Mouse (Mus musculus): ENCODE measurements around the gene Hacl1. TPM values are rescaled to one million over a fixed set of nuclear protein-coding genes. Genes with fewer than 3 reads are reported as not detected.

Hacl1 gene
- polyA plus RNA-seq, 1 experiment = 20.9 TPM

GRCm38 (mm10) chr14:31645920-31646319 lies 4.8 kb upstream of the Hacl1 start:
- no peaks in the 10 kb centered on the region for H3K36me3 ChIP-seq (ENCODE audit: control insufficient read depth, insufficient read depth, low read length, poor library complexity, severe bottlenecking)
- no peak overlapping the region for H3K9ac ChIP-seq (ENCODE audit: low read depth, poor library complexity, severe bottlenecking)
- H3K27ac ChIP-seq (ENCODE audit: insufficient read depth, low read length) = no peak overlapping the region
- H3K9me3 ChIP-seq (replicated peaks; ENCODE audit: control insufficient read depth, insufficient read depth, low read length, poor library complexity, severe bottlenecking) = no peaks in the 10 kb centered on the region; the same call in 1 of the 2 replicates
- no peaks in the 10 kb centered on the region for H3K4me1 ChIP-seq (ENCODE audit: control insufficient read depth, insufficient read depth, low read length)
- H3K4me3 ChIP-seq (ENCODE audit: low read depth, low read length) = no peak overlapping the region
- no peaks in the 10 kb centered on the region for H3K27me3 ChIP-seq (ENCODE audit: control insufficient read depth, insufficient read depth, low read length, poor library complexity, severe bottlenecking)
- TF ChIP-seq POLR2A (IDR thresholded peaks at IDR 0.05; ENCODE audit: insufficient read depth, low read length) (no peak), EP300 (IDR thresholded peaks at IDR 0.05; ENCODE audit: insufficient read depth, low read depth, low read length) (no peak), CTCF (IDR thresholded peaks at IDR 0.05; ENCODE audit: low read depth, low read length) (no peak)

DNA sequence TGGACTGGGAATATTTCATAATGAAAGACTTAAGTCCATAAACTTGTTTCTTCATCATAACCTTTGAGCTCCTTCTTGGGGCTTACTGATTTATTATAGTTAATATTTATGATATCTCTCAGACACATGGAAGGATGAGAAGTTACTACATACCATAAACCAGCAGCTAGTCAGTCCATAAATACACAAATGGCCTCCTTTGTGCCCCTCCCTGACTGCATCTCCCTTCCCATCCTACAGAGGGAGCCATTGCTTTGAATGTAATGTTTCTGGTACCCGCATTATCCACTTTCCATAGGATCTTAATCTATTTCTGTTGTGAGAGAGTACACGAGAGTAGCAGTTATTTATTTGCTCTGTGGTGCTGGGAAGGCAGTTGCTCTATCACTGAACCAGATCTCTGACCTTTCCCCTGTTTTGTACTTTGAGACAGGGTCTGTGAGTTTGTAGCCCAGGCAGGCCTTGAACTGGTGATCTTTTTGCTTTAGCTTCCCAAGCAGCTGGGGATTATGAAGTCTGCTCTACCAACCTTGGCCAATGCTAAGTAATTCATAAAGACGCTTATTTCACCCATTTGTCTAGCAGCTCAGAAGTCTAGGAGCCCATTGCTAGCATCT lies 4.0 kb upstream of the Hacl1 start:
- no peak overlapping the region for H3K27ac ChIP-seq (ENCODE audit: insufficient read depth, low read length)
- H3K36me3 ChIP-seq (ENCODE audit: control insufficient read depth, insufficient read depth, low read length, poor library complexity, severe bottlenecking) = no peaks in the 10 kb centered on the region
- no peak overlapping the region for H3K4me3 ChIP-seq (ENCODE audit: low read depth, low read length)
- H3K9ac ChIP-seq (ENCODE audit: low read depth, poor library complexity, severe bottlenecking) = no peak overlapping the region
- no peaks in the 10 kb centered on the region for H3K27me3 ChIP-seq (ENCODE audit: control insufficient read depth, insufficient read depth, low read length, poor library complexity, severe bottlenecking)
- H3K9me3 ChIP-seq (replicated peaks; ENCODE audit: control insufficient read depth, insufficient read depth, low read length, poor library complexity, severe bottlenecking) = no peaks in the 10 kb centered on the region
- H3K4me1 ChIP-seq (ENCODE audit: control insufficient read depth, insufficient read depth, low read length) = no peaks in the 10 kb centered on the region
- no peak for TF ChIP-seq EP300 (IDR thresholded peaks at IDR 0.05; ENCODE audit: insufficient read depth, low read depth, low read length)
- peak; percentile 5 for TF ChIP-seq CTCF (IDR thresholded peaks at IDR 0.05; ENCODE audit: low read depth, low read length)

GRCm38 (mm10) chr14:31644183-31644830 lies 3.2 kb upstream of the Hacl1 start:
- no peaks in the 10 kb centered on the region for H3K36me3 ChIP-seq (ENCODE audit: control insufficient read depth, insufficient read depth, low read length, poor library complexity, severe bottlenecking)
- no peak overlapping the region for H3K27ac ChIP-seq (ENCODE audit: insufficient read depth, low read length)
- H3K4me3 ChIP-seq (ENCODE audit: low read depth, low read length) = no peak overlapping the region
- H3K4me1 ChIP-seq (ENCODE audit: control insufficient read depth, insufficient read depth, low read length) = no peaks in the 10 kb centered on the region
- no peak for TF ChIP-seq EP300 (IDR thresholded peaks at IDR 0.05; ENCODE audit: insufficient read depth, low read depth, low read length)
- TF ChIP-seq POLR2A (IDR thresholded peaks at IDR 0.05; ENCODE audit: insufficient read depth, low read length) = no peak
- no peak for TF ChIP-seq CTCF (IDR thresholded peaks at IDR 0.05; ENCODE audit: low read depth, low read length)
- no peaks in the 10 kb centered on the region for H3K27me3 ChIP-seq (ENCODE audit: control insufficient read depth, insufficient read depth, low read length, poor library complexity, severe bottlenecking)
- no peaks in the 10 kb centered on the region for H3K9me3 ChIP-seq (replicated peaks; ENCODE audit: control insufficient read depth, insufficient read depth, low read length, poor library complexity, severe bottlenecking)
- no peak overlapping the region for H3K9ac ChIP-seq (ENCODE audit: low read depth, poor library complexity, severe bottlenecking)

- Histone ChIP-seq H3K4me3 (ENCODE audit: low read depth, low read length) (peak overlapping the region; percentile 84), H3K9me3 (replicated peaks; ENCODE audit: control insufficient read depth, insufficient read depth, low read length, poor library complexity, severe bottlenecking) (no peaks in the 10 kb centered on the region), H3K27ac (ENCODE audit: insufficient read depth, low read length) (no peak overlapping the region), H3K9ac (ENCODE audit: low read depth, poor library complexity, severe bottlenecking) (peak overlapping the region; percentile 5), H3K27me3 (ENCODE audit: control insufficient read depth, insufficient read depth, low read length, poor library complexity, severe bottlenecking) (no peaks in the 10 kb centered on the region), H3K4me1 (ENCODE audit: control insufficient read depth, insufficient read depth, low read length) (no peaks in the 10 kb centered on the region), H3K36me3 (ENCODE audit: control insufficient read depth, insufficient read depth, low read length, poor library complexity, severe bottlenecking) (no peaks in the 10 kb centered on the region)
- TF ChIP-seq CTCF (IDR thresholded peaks at IDR 0.05; ENCODE audit: low read depth, low read length) (no peak), POLR2A (IDR thresholded peaks at IDR 0.05; ENCODE audit: insufficient read depth, low read length) (no peak), EP300 (IDR thresholded peaks at IDR 0.05; ENCODE audit: insufficient read depth, low read depth, low read length) (no peak)
Measured at GRCm38 (mm10) chr14:31641506-31642155, 545 bp upstream of the Hacl1 start.

- peak within 1 kb of the TSS; percentile 59; the same call in 1 of the 2 replicates for H3K27ac ChIP-seq (ENCODE audit: insufficient read depth, low read length)
- TF ChIP-seq POLR2A (IDR thresholded peaks at IDR 0.05; ENCODE audit: insufficient read depth, low read length) (no peak), EP300 (IDR thresholded peaks at IDR 0.05; ENCODE audit: insufficient read depth, low read depth, low read length) (no peak), CTCF (IDR thresholded peaks at IDR 0.05; ENCODE audit: low read depth, low read length) (no peak)
- H3K36me3 ChIP-seq (ENCODE audit: control insufficient read depth, insufficient read depth, low read length, poor library complexity, severe bottlenecking) = no peaks in the 10 kb centered on the region
- peak within 1 kb of the TSS; percentile 5 for H3K9ac ChIP-seq (ENCODE audit: low read depth, poor library complexity, severe bottlenecking)
- no peaks in the 10 kb centered on the region for H3K4me1 ChIP-seq (ENCODE audit: control insufficient read depth, insufficient read depth, low read length)
- no peaks in the 10 kb centered on the region for H3K27me3 ChIP-seq (ENCODE audit: control insufficient read depth, insufficient read depth, low read length, poor library complexity, severe bottlenecking)
- H3K4me3 ChIP-seq (ENCODE audit: low read depth, low read length) = peak within 1 kb of the TSS; percentile 84
- H3K9me3 ChIP-seq (replicated peaks; ENCODE audit: control insufficient read depth, insufficient read depth, low read length, poor library complexity, severe bottlenecking) = no peaks in the 10 kb centered on the region
Measured at GRCm38 (mm10) chr14:31640346-31640889, 668 bp downstream of the Hacl1 start, which contains the start of gene Gm49387. Gene Gm49387, minus strand, starts transcription at chr14:31640878.

Measured in ES-Bruce4 (cell line).